7 mouse cellular contexts compared by ENCODE assay signal in the genomic region with DNA sequence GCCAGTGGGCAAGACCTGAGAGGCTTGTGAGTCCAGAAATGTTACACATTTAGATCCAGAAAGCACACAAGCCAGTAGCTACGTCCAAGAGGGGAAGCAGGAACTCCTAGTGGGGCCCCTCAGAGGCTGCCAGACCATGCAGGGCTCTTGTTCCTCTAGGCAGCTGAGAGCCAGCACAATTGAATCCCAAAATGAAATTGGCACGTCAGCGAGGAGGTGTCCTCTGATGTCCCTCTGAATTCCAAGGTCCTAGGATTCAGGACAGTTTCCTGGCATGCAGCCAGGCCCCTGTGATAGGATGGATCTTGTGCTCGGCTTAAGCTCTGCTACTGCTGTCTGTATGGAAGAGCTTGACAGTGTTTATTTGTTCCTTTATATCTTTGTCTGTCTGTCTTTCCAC.
DNase-seq lines count a peak whose midpoint lies in the region; ATAC-seq and TF ChIP-seq lines count a peak whose summit lies in the region.

No protein-coding gene starts in this region.

- peak; percentile 62 for DNase-seq in midbrain, postnatal 0 days (ENCODE audit: low spot score)
- peak; percentile 59 for DNase-seq in cerebellum, adult 11-12 months
- peak; percentile 83 to 91 for DNase-seq in heart, adult 18-20 months
- DNase-seq in lung, postnatal 14 days = peak; percentile 71
- DNase-seq in spleen, adult 12 weeks (ENCODE audit: low spot score) = no peak
- DNase-seq in left cerebral cortex, postnatal 36 days (ENCODE audit: low spot score in 2 of 2) = no peak

- intact Hi-C loops in left cerebral cortex, postnatal 36 days (cut with DNase I) = no loop called here

- 19% methylated on average over 4 of the region's 4 CpGs for WGBS in midbrain, postnatal 0 days
- 43% methylated on average over 4 of the region's 4 CpGs for WGBS in midbrain, embryonic 16.5 days

- no peak overlapping the region for H3K27ac ChIP-seq in midbrain, postnatal 0 days (ENCODE audit: low read depth, low read length)
- no peak overlapping the region for H3K27ac ChIP-seq in midbrain, embryonic 16.5 days (ENCODE audit: low read length)

- H3K4me3 ChIP-seq in midbrain, postnatal 0 days (ENCODE audit: low read depth, low read length) = no peak overlapping the region
- no peak overlapping the region for H3K4me3 ChIP-seq in midbrain, embryonic 16.5 days (ENCODE audit: low read depth, low read length)

- no peak overlapping the region for H3K4me2 ChIP-seq in midbrain, postnatal 0 days (ENCODE audit: low read depth, low read length, poor library complexity, severe bottlenecking)
- no peak overlapping the region for H3K4me2 ChIP-seq in midbrain, embryonic 16.5 days (ENCODE audit: low read length)

- H3K36me3 ChIP-seq in midbrain, postnatal 0 days (ENCODE audit: insufficient read depth, low read length) = no peaks in the 10 kb centered on the region
- no peaks in the 10 kb centered on the region for H3K36me3 ChIP-seq in midbrain, embryonic 16.5 days (ENCODE audit: control insufficient read depth, insufficient read depth, low read length)

- no peaks in the 10 kb centered on the region for H3K9me3 ChIP-seq in midbrain, postnatal 0 days (ENCODE audit: low read length)
- no peaks in the 10 kb centered on the region for H3K9me3 ChIP-seq in midbrain, embryonic 16.5 days (replicated peaks; ENCODE audit: control insufficient read depth, low read length, poor library complexity, severe bottlenecking)

- ATAC-seq in midbrain, postnatal 0 days (ENCODE audit: low FRiP score) = no peak
- ATAC-seq in midbrain, embryonic 16.5 days = no peak

- H3K9ac ChIP-seq in midbrain, postnatal 0 days (replicated peaks; ENCODE audit: low read length, poor library complexity, severe bottlenecking) = no peak overlapping the region
- H3K9ac ChIP-seq in midbrain, embryonic 16.5 days (ENCODE audit: low read depth, low read length) = no peak overlapping the region

- no peaks in the 10 kb centered on the region for H3K4me1 ChIP-seq in midbrain, postnatal 0 days (ENCODE audit: insufficient read depth, low read length)
- H3K4me1 ChIP-seq in midbrain, embryonic 16.5 days (ENCODE audit: control insufficient read depth, insufficient read depth, low read length) = no peaks in the 10 kb centered on the region

- no peak for TF ChIP-seq CTCF in midbrain, postnatal 0 days (IDR thresholded peaks at IDR 0.05)

- no peaks in the 10 kb centered on the region for H3K27me3 ChIP-seq in midbrain, postnatal 0 days (ENCODE audit: insufficient read depth, low read length)
- H3K27me3 ChIP-seq in midbrain, embryonic 16.5 days (ENCODE audit: control insufficient read depth, insufficient read depth, low read depth, low read length) = no peaks in the 10 kb centered on the region; the same call in 1 of the 2 replicates

Comparison
In these comparisons a context has a peak if more than half of its experiments do, and no peak if none do; other contexts are left out.
1. DNase-seq: peak in midbrain, postnatal 0 days (single experiment), cerebellum, adult 11-12 months (single experiment), heart, adult 18-20 months (2 of 2) and lung, postnatal 14 days (single experiment); none in spleen, adult 12 weeks (single experiment) and left cerebral cortex, postnatal 36 days (0 of 2).